Mouse (Mus musculus): ENCODE results near the gene Cdc42ep4.

GRCm38 (mm10) chr11:113690506-113690905 is 61.2 kb downstream of the Cdc42ep4 start:
- TF ChIP-seq CTCF (IDR thresholded peaks at IDR 0.05; ENCODE audit: insufficient read depth, low read depth, low read length) = no peak
- TF ChIP-seq POLR2A (IDR thresholded peaks at IDR 0.05; ENCODE audit: insufficient read depth, low read depth, low read length) = no peak

Measured in olfactory bulb, adult 2 months (tissue).